Mouse (Mus musculus) adrenal gland, postnatal 4 days (tissue): ENCODE data around the gene Brpf3. TPM values are rescaled to one million over a fixed set of nuclear protein-coding genes. Genes with fewer than 3 reads are reported as not detected.

ENCODE experiments used
- DNase-seq, 2 experiments: peaks; one replicate each; pipeline ENCODE4 v3.0.0; 2021 to 2022; ENCODE audit warnings: low spot score in 2 of 2, mixed read lengths in 2 of 2
- total RNA-seq, 2 experiments: library from RNA; stranded (reverse); gene quantifications; 2 replicates each; pipeline ENCODE4 v1.2.3; 2021

The Brpf3 gene
- total RNA-seq, 2 experiments from 2014 or later, result 81.7 to 89.0 TPM

GRCm38 (mm10) chr17:28871831-28872230, 70.9 kb downstream of the Brpf3 start:
- no peak for DNase-seq

- DNase-seq, result no peak
Measured at GRCm38 (mm10) chr17:28872322-28872721, 71.4 kb downstream of the Brpf3 start.

GRCm38 (mm10) chr17:28874216-28874615, 73.3 kb downstream of the Brpf3 start:
- DNase-seq, result no peak

- peak; percentile 22 to 43 for DNase-seq
Measured at GRCm38 (mm10) chr17:28874825-28875224, 73.9 kb downstream of the Brpf3 start.

GRCm38 (mm10) chr17:28875316-28875715, 74.4 kb downstream of the Brpf3 start:
- DNase-seq, result no peak

- no peak for DNase-seq
Measured at GRCm38 (mm10) chr17:28876331-28876730, 75.4 kb downstream of the Brpf3 start.

GRCm38 (mm10) chr17:28876821-28877220, 75.9 kb downstream of the Brpf3 start:
- DNase-seq, result no peak

GRCm38 (mm10) chr17:28879931-28880391, 79.1 kb downstream of the Brpf3 start:
- DNase-seq, result peak; percentile 50 to 52

GRCm38 (mm10) chr17:28882316-28882715, 81.4 kb downstream of the Brpf3 start:
- no peak for DNase-seq

- DNase-seq, result no peak
Measured at GRCm38 (mm10) chr17:28882810-28883209, 81.9 kb downstream of the Brpf3 start.

GRCm38 (mm10) chr17:28883941-28884516, 83.1 kb downstream of the Brpf3 start:
- no peak for DNase-seq

- no peak for DNase-seq
Measured at GRCm38 (mm10) chr17:28885231-28885630, 84.3 kb downstream of the Brpf3 start.

GRCm38 (mm10) chr17:28886266-28886665, 85.4 kb downstream of the Brpf3 start:
- no peak for DNase-seq

Other genes with a start within 250 kb of the Brpf3 start
- 1,000 to 10,000 TPM in 1 of 2 experiments, under 1 TPM in 1; 0.56 to 1,299 TPM for gene Clps, start 240.3 kb upstream of the Brpf3 start, total RNA-seq
- 1 to 10 TPM; 2.5 to 3.2 TPM for gene Lhfpl5, start 225.4 kb upstream of the Brpf3 start, total RNA-seq
- gene Srpk1, start 178.4 kb upstream of the Brpf3 start, total RNA-seq, result 10 to 100 TPM; 60.9 to 78.4 TPM
- gene Slc26a8, start 110.9 kb upstream of the Brpf3 start, total RNA-seq, result 1 to 10 TPM; 2.7 to 3.4 TPM
- 10 to 100 TPM; 74.0 to 78.0 TPM for gene Mapk14, start 109.8 kb upstream of the Brpf3 start, total RNA-seq
- 1 to 10 TPM; 2.5 to 3.8 TPM for gene AC170998.1, start 75.0 kb upstream of the Brpf3 start, total RNA-seq
- 10 to 100 TPM; 72.1 to 75.4 TPM for gene Mapk13, start 31.8 kb upstream of the Brpf3 start, total RNA-seq
- under 1 TPM; 0.06 to 0.11 TPM for gene Pnpla1, start 57.3 kb downstream of the Brpf3 start, total RNA-seq
- gene 4930539E08Rik, start 114.2 kb downstream of the Brpf3 start, total RNA-seq, result under 1 TPM; 0.11 TPM
- under 1 TPM; 0.59 to 0.67 TPM for gene Pxt1, start 142.8 kb downstream of the Brpf3 start, total RNA-seq
- 10 to 100 TPM; 79.8 to 86.5 TPM for gene Kctd20, start 150.9 kb downstream of the Brpf3 start, total RNA-seq
- gene Stk38, start 206.9 kb downstream of the Brpf3 start, total RNA-seq, result 10 to 100 TPM; 90.2 to 94.9 TPM
- gene Srsf3, start 231.5 kb downstream of the Brpf3 start, total RNA-seq, result 100 to 1,000 TPM; 235 to 271 TPM